Mouse (Mus musculus): ENCODE data around the gene 2410137M14Rik. TPM values are rescaled to one million over a fixed set of nuclear protein-coding genes. Genes with fewer than 3 reads are reported as not detected.

Gene 2410137M14Rik
- polyA plus RNA-seq, 1 experiment from 2014 or later = 0.44 TPM

DNA sequence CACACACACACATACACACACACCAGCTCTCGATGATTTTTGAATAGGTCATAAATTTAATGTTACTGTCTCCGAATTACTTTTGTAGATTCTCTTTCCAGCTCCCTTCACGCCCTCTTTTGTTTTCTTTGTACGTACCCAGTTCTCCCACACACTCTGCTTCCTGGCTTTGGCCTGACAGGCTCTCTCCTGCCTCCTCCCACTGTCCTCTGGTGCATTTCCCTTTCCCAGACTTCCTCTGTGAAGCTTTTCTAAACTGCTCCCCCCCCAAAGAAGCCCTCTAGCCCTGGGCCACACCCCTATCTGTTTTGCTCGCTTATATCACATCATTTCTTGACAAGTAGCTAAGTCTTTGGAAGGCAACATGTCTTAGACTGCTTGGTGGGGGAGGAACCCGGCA is 50.8 kb downstream of the 2410137M14Rik start:
- H3K4me1 ChIP-seq (ENCODE audit: control insufficient read depth, insufficient read depth, low read length) = no peaks in the 10 kb centered on the region
- 85% methylated on average over 6 of the region's 6 CpGs for WGBS
- H3K4me3 ChIP-seq (ENCODE audit: low read depth, low read length) = no peak overlapping the region
- H3K27me3 ChIP-seq (ENCODE audit: control insufficient read depth, insufficient read depth, low read depth, low read length) = no peaks in the 10 kb centered on the region
- no peak overlapping the region for H3K27ac ChIP-seq (ENCODE audit: low read length)
- no peaks in the 10 kb centered on the region for H3K9me3 ChIP-seq (replicated peaks; ENCODE audit: control insufficient read depth, low read length, poor library complexity, severe bottlenecking)
- H3K9ac ChIP-seq (ENCODE audit: low read depth, low read length) = no peak overlapping the region
- no peak for ATAC-seq
- no peaks in the 10 kb centered on the region for H3K36me3 ChIP-seq (ENCODE audit: control insufficient read depth, insufficient read depth, low read length)
- no peak overlapping the region for H3K4me2 ChIP-seq (ENCODE audit: low read length)

DNA sequence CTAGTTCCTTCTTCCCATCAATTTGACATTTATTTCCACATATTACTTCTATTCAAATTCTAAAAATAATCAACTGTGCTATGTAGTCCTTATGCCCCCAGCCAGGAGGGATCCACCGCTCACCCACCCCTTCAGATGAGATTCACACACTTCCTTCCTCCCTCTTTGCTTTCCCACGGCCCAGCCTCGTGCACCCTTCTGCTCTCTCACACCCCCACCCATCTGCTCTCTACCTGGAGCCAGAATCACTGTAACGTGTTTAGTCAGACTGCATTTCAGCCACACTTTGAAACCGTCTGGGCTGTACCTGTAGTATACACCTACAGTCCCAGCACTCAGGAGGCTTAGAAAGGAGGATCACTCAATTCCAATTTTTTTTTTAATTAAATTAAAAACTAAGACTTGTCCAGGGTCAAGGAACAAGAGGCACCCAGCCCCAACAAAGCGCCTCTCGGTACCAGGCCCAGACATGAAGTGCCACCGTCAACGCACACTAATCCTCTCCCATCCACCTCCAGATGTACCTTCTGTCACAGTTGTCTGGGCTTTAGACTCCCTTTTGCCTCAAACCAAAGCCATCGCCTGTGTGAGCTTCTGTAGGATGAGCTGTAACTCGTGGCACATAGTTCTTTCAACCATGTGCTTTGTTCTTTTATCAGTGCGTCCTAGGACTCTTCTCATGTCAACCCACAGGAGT is 51.7 kb downstream of the 2410137M14Rik start:
- WGBS = 76% methylated on average over 12 of the region's 12 CpGs
- ATAC-seq = no peak
- no peaks in the 10 kb centered on the region for H3K27me3 ChIP-seq (ENCODE audit: control insufficient read depth, insufficient read depth, low read depth, low read length)

More for the DNA sequence above, 51.7 kb downstream of the 2410137M14Rik start:
- Histone ChIP-seq H3K9ac (ENCODE audit: low read depth, low read length) (no peak overlapping the region), H3K4me3 (ENCODE audit: low read depth, low read length) (no peak overlapping the region), H3K36me3 (ENCODE audit: control insufficient read depth, insufficient read depth, low read length) (no peaks in the 10 kb centered on the region), H3K27ac (ENCODE audit: low read length) (no peak overlapping the region), H3K4me2 (ENCODE audit: low read length) (no peak overlapping the region), H3K9me3 (replicated peaks; ENCODE audit: control insufficient read depth, low read length, poor library complexity, severe bottlenecking) (no peaks in the 10 kb centered on the region), H3K4me1 (ENCODE audit: control insufficient read depth, insufficient read depth, low read length) (no peaks in the 10 kb centered on the region)

Other genes starting within 250 kb of the 2410137M14Rik start
- gene H2-M10.5, start 208.3 kb downstream of the 2410137M14Rik start, polyA plus RNA-seq (2015; fragmentation: Nextera tagmentation; extraction: Ambion mirVana) = not detected in 2 replicates
- not detected in 2 replicates for gene H2-M10.6, start 169.1 kb downstream of the 2410137M14Rik start, polyA plus RNA-seq (2015; fragmentation: Nextera tagmentation; extraction: Ambion mirVana)
- 44.5 and 48.0 TPM in 2 replicates for gene Trim26, start 144.1 kb downstream of the 2410137M14Rik start, polyA plus RNA-seq (2015; fragmentation: Nextera tagmentation; extraction: Ambion mirVana)
- gene Trim15, start 114.0 kb downstream of the 2410137M14Rik start, polyA plus RNA-seq (2015; fragmentation: Nextera tagmentation; extraction: Ambion mirVana) = 0.53 and 0.89 TPM in 2 replicates
- 0.70 and 1.0 TPM in 2 replicates for gene Trim10, start 111.7 kb downstream of the 2410137M14Rik start, polyA plus RNA-seq (2015; fragmentation: Nextera tagmentation; extraction: Ambion mirVana)
- not detected in 2 replicates for gene Trim40, start 91.1 kb downstream of the 2410137M14Rik start, polyA plus RNA-seq (2015; fragmentation: Nextera tagmentation; extraction: Ambion mirVana)
- gene Trim31, start 83.1 kb downstream of the 2410137M14Rik start, polyA plus RNA-seq (2015; fragmentation: Nextera tagmentation; extraction: Ambion mirVana) = not detected in 2 replicates
- 1.7 and 2.0 TPM in 2 replicates for gene Rnf39, start 38.3 kb downstream of the 2410137M14Rik start, polyA plus RNA-seq (2015; fragmentation: Nextera tagmentation; extraction: Ambion mirVana)
- 158 and 166 TPM in 2 replicates for gene Ppp1r11, start 29.5 kb downstream of the 2410137M14Rik start, polyA plus RNA-seq (2015; fragmentation: Nextera tagmentation; extraction: Ambion mirVana)
- gene Znrd1, start 22.7 kb downstream of the 2410137M14Rik start, polyA plus RNA-seq (2015; fragmentation: Nextera tagmentation; extraction: Ambion mirVana) = 47.3 and 52.3 TPM in 2 replicates
- 4.7 and 6.5 TPM in 2 replicates for gene Znrd1as, start 22.6 kb downstream of the 2410137M14Rik start, polyA plus RNA-seq (2015; fragmentation: Nextera tagmentation; extraction: Ambion mirVana)
- gene H2-M5, start 8.3 kb upstream of the 2410137M14Rik start, polyA plus RNA-seq (2015; fragmentation: Nextera tagmentation; extraction: Ambion mirVana) = 2.9 and 3.4 TPM in 2 replicates
- gene Zfp57, start 19.9 kb upstream of the 2410137M14Rik start, polyA plus RNA-seq (2015; fragmentation: Nextera tagmentation; extraction: Ambion mirVana) = 280 and 312 TPM in 2 replicates
- gene Mog, start 42.2 kb upstream of the 2410137M14Rik start, polyA plus RNA-seq (2015; fragmentation: Nextera tagmentation; extraction: Ambion mirVana) = 2.0 and 3.2 TPM in 2 replicates
- gene Gabbr1, start 64.7 kb upstream of the 2410137M14Rik start, polyA plus RNA-seq (2015; fragmentation: Nextera tagmentation; extraction: Ambion mirVana) = 81.7 and 94.9 TPM in 2 replicates
- gene Olfr90, start 107.3 kb upstream of the 2410137M14Rik start, polyA plus RNA-seq (2015; fragmentation: Nextera tagmentation; extraction: Ambion mirVana) = not detected in 2 replicates
- not detected in 2 replicates for gene Olfr91, start 117.0 kb upstream of the 2410137M14Rik start, polyA plus RNA-seq (2015; fragmentation: Nextera tagmentation; extraction: Ambion mirVana)
- not detected in 2 replicates for gene Olfr92, start 138.9 kb upstream of the 2410137M14Rik start, polyA plus RNA-seq (2015; fragmentation: Nextera tagmentation; extraction: Ambion mirVana)
- not detected in 2 replicates for gene Olfr93, start 180.3 kb upstream of the 2410137M14Rik start, polyA plus RNA-seq (2015; fragmentation: Nextera tagmentation; extraction: Ambion mirVana)
- gene Ubd, start 212.7 kb upstream of the 2410137M14Rik start, polyA plus RNA-seq (2015; fragmentation: Nextera tagmentation; extraction: Ambion mirVana) = not detected in 2 replicates
- not detected in 2 replicates for gene Olfr94, start 219.8 kb upstream of the 2410137M14Rik start, polyA plus RNA-seq (2015; fragmentation: Nextera tagmentation; extraction: Ambion mirVana)
- gene Olfr95, start 231.9 kb upstream of the 2410137M14Rik start, polyA plus RNA-seq (2015; fragmentation: Nextera tagmentation; extraction: Ambion mirVana) = 0.04 TPM in 1 of 2 replicates, not detected in the other
- gene Olfr96, start 238.9 kb upstream of the 2410137M14Rik start, polyA plus RNA-seq (2015; fragmentation: Nextera tagmentation; extraction: Ambion mirVana) = not detected in 2 replicates

All from midbrain, embryonic 16.5 days (tissue).